Mouse (Mus musculus): ENCODE measurements at regions not wholly inside any gene's neighbourhood (a gene's known extent, or its start where the extent isn't known, plus 50 kb on each side); places are given as distances from the start of the nearest gene placed in this dataset.

DNA sequence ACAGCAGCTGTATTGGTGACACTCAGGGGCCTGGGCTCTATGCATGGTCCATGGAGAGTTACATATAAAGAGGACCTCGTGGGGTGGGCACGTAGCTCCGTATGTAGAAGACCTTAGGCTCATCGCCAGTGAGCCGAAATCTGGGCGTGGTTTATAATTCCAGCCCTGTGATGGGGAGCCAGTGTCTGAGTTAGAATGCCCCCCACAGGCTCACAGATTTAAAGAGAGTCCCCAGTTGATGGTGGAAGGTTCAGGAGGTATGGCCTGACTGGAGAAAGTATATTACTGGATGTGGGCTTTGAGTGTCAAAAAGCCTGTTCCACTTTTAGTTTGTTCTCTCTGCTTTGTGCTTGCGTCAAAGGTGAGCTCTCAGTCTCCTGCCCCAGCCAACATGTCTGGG, 54.8 kb downstream of the 1700122O11Rik start:
- DNase-seq (ENCODE audit: extremely low spot score, low spot score) = no peak
- Histone ChIP-seq H3K9me3 (no peaks in the 10 kb centered on the region), H3K36me3 (replicated peaks) (no peaks in the 10 kb centered on the region), H3K4me3 (no peak overlapping the region), H3K27ac (peak overlapping the region; percentile 69), H3K27me3 (ENCODE audit: poor library complexity, severe bottlenecking) (peaks cover 56% of the 10 kb centered on the region), H3K4me1 (peaks cover 55% of the 10 kb centered on the region)
- 86% methylated on average over 7 of the region's 7 CpGs for WGBS

GRCm38 (mm10) chr17:47981556-47982027, 56.5 kb downstream of the 1700122O11Rik start:
- 5% methylated on average over 7 of the region's 7 CpGs for WGBS
- no peaks in the 10 kb centered on the region for H3K36me3 ChIP-seq (replicated peaks)

DNA sequence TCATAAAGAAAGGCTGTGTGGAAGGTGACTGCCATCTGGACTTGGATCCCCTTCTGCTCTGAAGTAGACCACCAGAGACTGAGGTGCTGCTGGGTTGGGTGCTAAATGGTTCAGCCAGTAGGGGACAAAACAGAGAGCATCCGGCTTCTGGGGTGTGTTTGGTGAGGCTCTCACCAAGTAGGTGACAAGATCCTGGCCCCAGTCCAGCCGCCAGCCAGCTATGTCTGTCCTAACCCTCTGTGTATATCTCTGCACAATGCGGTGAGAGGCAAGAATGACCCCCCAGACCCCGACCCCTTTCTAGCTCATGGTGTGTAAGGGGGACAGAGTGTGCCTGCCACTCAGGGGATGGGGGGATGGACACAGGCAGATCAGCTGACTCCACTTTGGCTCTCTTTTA, 54.8 kb upstream of the Foxp4 start:
- Histone ChIP-seq H3K27ac (peak overlapping the region; percentile 76), H3K4me3 (no peak overlapping the region), H3K27me3 (ENCODE audit: poor library complexity, severe bottlenecking) (peaks cover 75% of the 10 kb centered on the region), H3K4me1 (peaks cover 71% of the 10 kb centered on the region), H3K9me3 (no peaks in the 10 kb centered on the region), H3K36me3 (replicated peaks) (no peaks in the 10 kb centered on the region)
- 61% methylated on average over 4 of the region's 4 CpGs for WGBS
- DNase-seq (ENCODE audit: extremely low spot score, low spot score) = no peak

More at GRCm38 (mm10) chr17:47981556-47982027, 56.5 kb downstream of the 1700122O11Rik start:
- Histone ChIP-seq H3K4me3 (peak overlapping the region; percentile 25; the same call in 1 of the 2 replicates), H3K4me1 (peaks cover 48% of the 10 kb centered on the region), H3K27ac (peak overlapping the region; percentile 77), H3K27me3 (ENCODE audit: poor library complexity, severe bottlenecking) (peaks cover 55% of the 10 kb centered on the region), H3K9me3 (no peaks in the 10 kb centered on the region)
- DNase-seq (ENCODE audit: extremely low spot score, low spot score) = peak; percentile 64

DNA sequence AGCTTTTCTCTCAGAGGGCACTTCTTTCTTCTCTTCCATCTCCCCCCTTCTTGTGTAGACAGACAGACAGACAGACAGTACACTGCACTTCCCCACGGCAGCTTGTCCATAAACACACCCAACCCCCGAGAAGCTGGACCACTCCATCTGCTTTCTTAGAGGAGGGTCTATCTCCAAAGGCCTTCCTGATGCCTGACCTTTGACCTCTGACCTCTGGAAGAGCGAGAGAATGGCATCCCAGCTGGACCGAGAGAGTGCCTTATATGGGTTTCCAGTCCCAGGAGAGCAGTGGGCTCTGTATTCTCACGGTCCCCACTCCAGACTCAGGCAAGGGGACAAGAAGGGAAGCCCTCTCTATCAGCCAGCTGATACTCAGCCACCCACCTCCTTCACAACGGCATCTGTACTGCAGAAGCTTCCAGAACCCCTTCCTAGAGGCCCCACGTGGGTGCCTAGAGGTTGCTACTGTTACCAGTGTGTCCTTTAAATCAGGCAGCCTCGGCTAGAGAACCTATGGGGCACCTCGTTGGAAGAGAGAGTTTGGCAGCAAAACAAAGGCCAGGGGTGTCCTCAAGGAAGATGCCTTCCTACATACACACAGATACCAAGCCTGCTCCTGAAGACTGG, 54.1 kb upstream of the Foxp4 start:
- Histone ChIP-seq H3K4me3 (no peak overlapping the region), H3K9me3 (no peaks in the 10 kb centered on the region), H3K27ac (peak overlapping the region; percentile 76), H3K27me3 (ENCODE audit: poor library complexity, severe bottlenecking) (peaks cover 76% of the 10 kb centered on the region), H3K36me3 (replicated peaks) (no peaks in the 10 kb centered on the region), H3K4me1 (peaks cover 79% of the 10 kb centered on the region)
- WGBS = 25% methylated on average over 9 of the region's 9 CpGs
- DNase-seq (ENCODE audit: extremely low spot score, low spot score) = no peak

DNA sequence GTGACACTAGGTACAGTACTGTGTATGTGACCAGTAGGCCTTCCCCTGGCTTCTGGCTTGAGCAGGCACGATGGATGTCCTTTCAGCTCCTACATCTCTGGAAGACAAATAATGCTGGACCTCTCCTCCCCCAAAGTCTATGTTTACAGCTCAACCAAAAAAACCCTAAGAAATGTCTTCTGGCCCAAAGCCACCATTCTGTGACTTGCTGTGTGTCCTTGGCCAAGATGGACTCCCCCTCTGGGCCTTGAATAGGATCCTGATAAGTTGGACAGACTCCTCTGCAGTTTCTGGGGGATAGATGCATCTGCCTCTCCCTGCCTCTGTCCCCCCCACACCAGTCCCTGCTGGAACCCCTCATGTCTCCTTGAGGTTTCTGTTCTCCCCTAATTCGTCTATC, 53.6 kb upstream of the Foxp4 start:
- Histone ChIP-seq H3K27me3 (ENCODE audit: poor library complexity, severe bottlenecking) (peaks cover 78% of the 10 kb centered on the region), H3K27ac (peak overlapping the region; percentile 76), H3K36me3 (replicated peaks) (no peaks in the 10 kb centered on the region), H3K9me3 (no peaks in the 10 kb centered on the region), H3K4me3 (no peak overlapping the region), H3K4me1 (peaks cover 80% of the 10 kb centered on the region)
- DNase-seq (ENCODE audit: extremely low spot score, low spot score) = no peak
- WGBS = 90% methylated on average over 2 of the region's 2 CpGs

GRCm38 (mm10) chr17:47976999-47977357, 52.5 kb upstream of the Foxp4 start:
- Histone ChIP-seq H3K27ac (peak overlapping the region; percentile 87), H3K27me3 (ENCODE audit: poor library complexity, severe bottlenecking) (peaks cover 83% of the 10 kb centered on the region), H3K36me3 (replicated peaks) (no peaks in the 10 kb centered on the region), H3K9me3 (no peaks in the 10 kb centered on the region), H3K4me1 (peaks cover 71% of the 10 kb centered on the region), H3K4me3 (no peak overlapping the region; the same call in 1 of the 2 replicates)
- WGBS = 78% methylated on average over 7 of the region's 7 CpGs
- no peak for DNase-seq (ENCODE audit: extremely low spot score, low spot score)

GRCm38 (mm10) chr17:47976061-47976998, 51.9 kb upstream of the Foxp4 start:
- H3K4me1 ChIP-seq = peaks cover 65% of the 10 kb centered on the region
- peaks cover 90% of the 10 kb centered on the region for H3K27me3 ChIP-seq (ENCODE audit: poor library complexity, severe bottlenecking)
- peak overlapping the region; percentile 51 for H3K4me3 ChIP-seq

DNA sequence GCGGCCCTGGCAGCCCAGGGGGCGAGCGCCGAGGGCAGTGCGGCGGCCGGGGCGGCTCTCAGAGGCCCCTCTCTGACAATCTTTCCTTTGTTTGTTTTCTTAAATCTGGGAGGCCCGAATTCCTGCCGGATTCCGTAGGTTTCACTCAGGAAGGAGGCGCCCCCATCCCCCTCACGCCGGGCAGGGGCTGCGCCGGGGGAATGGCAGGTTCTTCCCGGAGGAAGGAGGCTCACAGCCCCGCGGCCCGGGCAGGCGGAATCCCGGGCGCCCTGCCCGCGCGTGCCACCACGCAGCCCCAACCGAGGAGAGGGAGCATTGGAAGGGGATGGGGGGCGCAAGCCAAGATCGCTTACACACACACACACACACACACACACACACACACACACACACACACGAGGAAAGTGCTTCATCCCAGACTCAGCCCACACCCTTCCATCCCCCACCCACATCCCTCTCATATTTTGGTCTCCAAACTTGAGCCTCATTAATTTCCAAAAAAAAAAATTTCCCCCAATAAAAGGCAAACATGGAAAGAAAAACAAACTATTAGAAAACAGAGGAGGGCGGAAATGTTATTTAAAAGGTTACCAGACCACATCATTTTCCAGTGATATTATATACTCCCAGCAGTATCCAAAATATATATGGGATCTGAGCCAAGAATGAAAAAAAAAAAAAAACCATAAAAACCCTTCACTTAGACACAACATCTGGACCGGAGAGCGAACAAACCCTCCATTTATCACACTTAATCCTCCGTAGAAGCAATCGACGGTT, 51.0 kb upstream of the Foxp4 start:
- no peaks in the 10 kb centered on the region for H3K36me3 ChIP-seq (replicated peaks)
- peak overlapping the region; percentile 51 for H3K4me3 ChIP-seq
- WGBS = under 1% methylated on average over 37 of the region's 37 CpGs
- peaks cover 57% of the 10 kb centered on the region for H3K4me1 ChIP-seq
- DNase-seq (ENCODE audit: extremely low spot score, low spot score) = peak; percentile 75
- H3K27me3 ChIP-seq (ENCODE audit: poor library complexity, severe bottlenecking) = peaks cover 92% of the 10 kb centered on the region
- H3K27ac ChIP-seq = peak overlapping the region; percentile 87
- no peaks in the 10 kb centered on the region for H3K9me3 ChIP-seq

More at GRCm38 (mm10) chr17:47976061-47976998, 51.9 kb upstream of the Foxp4 start:
- WGBS = 5% methylated on average over 27 of the region's 27 CpGs
- DNase-seq (ENCODE audit: extremely low spot score, low spot score) = peak; percentile 67
- Histone ChIP-seq H3K9me3 (no peaks in the 10 kb centered on the region), H3K27ac (peak overlapping the region; percentile 87), H3K36me3 (replicated peaks) (no peaks in the 10 kb centered on the region)

DNA sequence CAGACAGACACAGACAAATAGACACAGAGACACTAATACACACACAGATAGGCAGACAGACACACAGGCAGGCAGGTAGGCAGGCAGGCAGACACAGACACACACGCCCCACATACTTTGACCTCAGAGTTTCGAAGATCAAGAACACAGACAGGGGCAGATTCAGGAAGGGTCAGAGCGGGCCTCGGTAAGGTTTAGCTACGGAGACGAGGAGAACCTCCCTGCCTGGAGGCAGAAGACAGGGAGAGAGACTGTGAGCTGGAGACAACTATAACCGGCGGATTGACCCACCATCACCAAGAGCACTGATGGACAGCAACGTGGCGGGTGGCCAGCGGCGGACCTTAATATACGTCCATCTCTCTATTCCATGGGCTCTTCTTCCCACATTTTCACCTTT, 50.1 kb upstream of the Foxp4 start:
- H3K9me3 ChIP-seq = no peaks in the 10 kb centered on the region
- H3K27ac ChIP-seq = peak overlapping the region; percentile 83
- H3K4me3 ChIP-seq = peak overlapping the region; percentile 51
- WGBS = 1% methylated on average over 13 of the region's 13 CpGs
- H3K36me3 ChIP-seq (replicated peaks) = no peaks in the 10 kb centered on the region
- peak; percentile 47 for DNase-seq (ENCODE audit: extremely low spot score, low spot score)
- H3K27me3 ChIP-seq (ENCODE audit: poor library complexity, severe bottlenecking) = peaks cover 88% of the 10 kb centered on the region
- H3K4me1 ChIP-seq = peaks cover 55% of the 10 kb centered on the region
